Mouse (Mus musculus) MEL (cell line): ENCODE results near the gene Tradd. TPM values are rescaled to one million over a fixed set of nuclear protein-coding genes. Genes with fewer than 3 reads are reported as not detected.
A peak's percentile ranks its signal among the peaks of the same experiment; 100 is the strongest.

Source experiments
- DNase-seq: peaks from one replicate; pipeline ENCODE4 v3.0.0; 2011; ENCODE audit warnings: low read depth, low spot score
- H3K27ac ChIP-seq: 2 replicates; pipeline ENCODE4 v1.5.1; 2012; ENCODE audit warnings: low read depth, mild to moderate bottlenecking, control low read depth, low read length, moderate library complexity; ENCODE audit not compliant: control insufficient read depth
- H3K27me3 ChIP-seq, 2 experiments: fragments of 150-350 bp in 1 of 2; sonication (generic) in 1 of 2; 2 replicates each; pipeline ENCODE4 v1.6.1; 2012; ENCODE audit warnings: low read length in 2 of 2, mild to moderate bottlenecking in 2 of 2, improper control_type of control experiment in 1 of 2, moderate library complexity in 1 of 2; ENCODE audit not compliant: insufficient read depth in 2 of 2, control insufficient read depth in 1 of 2
- H3K36me3 ChIP-seq, 2 experiments: 2 replicates each; pipeline ENCODE4 v1.6.1; 2012 to 2014; ENCODE audit warnings: low read length in 2 of 2, improper control_type of control experiment in 1 of 2, inconsistent platforms in 1 of 2, mild to moderate bottlenecking in 1 of 2; ENCODE audit not compliant: insufficient read depth in 2 of 2, control insufficient read depth in 1 of 2
- H3K4me1 ChIP-seq, 2 experiments: fragments of 150-350 bp in 1 of 2; sonication (generic) in 1 of 2; 2 replicates each; pipeline ENCODE4 v1.6.1; 2012; ENCODE audit warnings: low read length in 2 of 2, improper control_type of control experiment in 1 of 2, mild to moderate bottlenecking in 1 of 2; ENCODE audit not compliant: insufficient read depth in 2 of 2, control insufficient read depth in 1 of 2
- H3K4me3 ChIP-seq, 2 experiments: fragments of 150-350 bp in 1 of 2; sonication (generic) in 1 of 2; 2 replicates each; pipeline ENCODE4 v1.5.1; 2012; ENCODE audit warnings: low read depth in 2 of 2, low read length in 2 of 2, mild to moderate bottlenecking in 2 of 2, moderate library complexity in 2 of 2, control low read depth in 1 of 2, improper control_type of control experiment in 1 of 2; ENCODE audit not compliant: control insufficient read depth in 1 of 2, insufficient read depth in 1 of 2
- H3K79me2 ChIP-seq: 2 replicates; pipeline ENCODE4 v1.6.1; 2012; ENCODE audit warnings: mild to moderate bottlenecking, low read length, moderate library complexity; ENCODE audit not compliant: control insufficient read depth, poor library complexity, insufficient read depth
- H3K9ac ChIP-seq: 2 replicates; pipeline ENCODE4 v1.6.1; 2012; ENCODE audit warnings: low read depth, mild to moderate bottlenecking, control low read depth, low read length, moderate library complexity; ENCODE audit not compliant: control insufficient read depth, poor library complexity, severe bottlenecking
- H3K9me3 ChIP-seq: fragments of 150-350 bp; sonication (generic); replicated peaks from 2 replicates; pipeline ENCODE4 v1.6.1; 2012; ENCODE audit warnings: mild to moderate bottlenecking, low read length, improper control_type of control experiment, moderate library complexity; ENCODE audit not compliant: insufficient read depth
- CHD1 ChIP-seq: IDR thresholded peaks from 2 replicates; pipeline ENCODE4 v1.6.1; 2012; ENCODE audit warnings: low read depth, mild to moderate bottlenecking, inconsistent platforms, low read length, improper control_type of control experiment
- CHD2 ChIP-seq: IDR thresholded peaks from 2 replicates; pipeline ENCODE4 v1.6.1; 2011; ENCODE audit warnings: low read length, improper control_type of control experiment
- CTCF ChIP-seq, 3 experiments: IDR thresholded peaks in 2 of 3; conservative IDR thresholded peaks in 1 of 3; 2 replicates each; pipeline ENCODE4 v1.5.1; 2011 to 2012; ENCODE audit warnings: low read length in 3 of 3, low read depth in 2 of 3, mild to moderate bottlenecking in 2 of 3, improper control_type of control experiment in 1 of 3, inconsistent platforms in 1 of 3, mixed read lengths in 1 of 3, moderate library complexity in 1 of 3; ENCODE audit not compliant: control insufficient read depth in 1 of 3, insufficient read depth in 1 of 3, poor library complexity in 1 of 3, severe bottlenecking in 1 of 3
- E2F4 ChIP-seq: IDR thresholded peaks from 2 replicates; pipeline ENCODE4 v1.6.1; 2011; ENCODE audit warnings: low read depth, low read length, improper control_type of control experiment, borderline replicate concordance
- GABPA ChIP-seq: IDR thresholded peaks from 2 replicates; pipeline ENCODE4 v1.6.1; 2012; ENCODE audit warnings: low read depth, mild to moderate bottlenecking, inconsistent platforms, low read length, improper control_type of control experiment, moderate library complexity
- MAFK ChIP-seq: IDR thresholded peaks from 2 replicates; pipeline ENCODE4 v1.6.1; 2011; ENCODE audit warnings: low read depth, mild to moderate bottlenecking, low read length, improper control_type of control experiment, borderline replicate concordance
- MAZ ChIP-seq: IDR thresholded peaks from 2 replicates; pipeline ENCODE4 v1.6.1; 2012; ENCODE audit warnings: low read depth, mild to moderate bottlenecking, inconsistent platforms, low read length, improper control_type of control experiment
- MYC ChIP-seq: IDR thresholded peaks from 2 replicates; pipeline ENCODE4 v1.6.1; 2011; ENCODE audit warnings: low read depth, mild to moderate bottlenecking, low read length, improper control_type of control experiment, moderate library complexity
- POLR2A ChIP-seq, 2 experiments: IDR thresholded peaks; 2 replicates each; pipeline ENCODE4 v1.6.1; 2011 to 2012; ENCODE audit warnings: low read length in 2 of 2, mild to moderate bottlenecking in 2 of 2, control low read depth in 1 of 2, improper control_type of control experiment in 1 of 2, low read depth in 1 of 2, moderate library complexity in 1 of 2; ENCODE audit not compliant: control insufficient read depth in 1 of 2, insufficient read depth in 1 of 2, poor library complexity in 1 of 2
- RCOR1 ChIP-seq: IDR thresholded peaks from 2 replicates; pipeline ENCODE4 v1.6.1; 2012; ENCODE audit warnings: low read depth, mild to moderate bottlenecking, inconsistent platforms, low read length, improper control_type of control experiment
- SIN3A ChIP-seq: IDR thresholded peaks from 2 replicates; pipeline ENCODE4 v1.6.1; 2012; ENCODE audit warnings: low read length, improper control_type of control experiment, inconsistent platforms
- TBP ChIP-seq: IDR thresholded peaks from 2 replicates; pipeline ENCODE4 v1.8.0; 2011; ENCODE audit warnings: low read depth, low read length, improper control_type of control experiment
- ZNF384 ChIP-seq: IDR thresholded peaks from 2 replicates; pipeline ENCODE4 v1.6.1; 2012; ENCODE audit warnings: low read depth, mild to moderate bottlenecking, inconsistent platforms, low read length, improper control_type of control experiment
- polyA plus RNA-seq, 2 experiments: library from polyadenylated mRNA; stranded (reverse) in 1 of 2; unstranded in 1 of 2; fragments of >175 nt in 1 of 2; fragments of >200 nt in 1 of 2; gene quantifications; 2 replicates each; pipeline versions ENCODE4 v1.2.1 to v1.2.4; 2012; ENCODE audit warnings: low replicate concordance in 2 of 2, low read depth in 1 of 2; ENCODE audit not compliant: insufficient read length in 2 of 2, insufficient read depth in 1 of 2, missing spikeins in 1 of 2
- total RNA-seq: library from RNA; depleted of rRNA; stranded (reverse); fragments of 300-350 nt; gene quantifications from 2 replicates; pipeline ENCODE4 v1.2.3, GENCODE M21; 2012

Tradd gene
- total and polyA plus RNA-seq, 3 experiments: 31.0 to 33.5 TPM; not detected in 1

DNA sequence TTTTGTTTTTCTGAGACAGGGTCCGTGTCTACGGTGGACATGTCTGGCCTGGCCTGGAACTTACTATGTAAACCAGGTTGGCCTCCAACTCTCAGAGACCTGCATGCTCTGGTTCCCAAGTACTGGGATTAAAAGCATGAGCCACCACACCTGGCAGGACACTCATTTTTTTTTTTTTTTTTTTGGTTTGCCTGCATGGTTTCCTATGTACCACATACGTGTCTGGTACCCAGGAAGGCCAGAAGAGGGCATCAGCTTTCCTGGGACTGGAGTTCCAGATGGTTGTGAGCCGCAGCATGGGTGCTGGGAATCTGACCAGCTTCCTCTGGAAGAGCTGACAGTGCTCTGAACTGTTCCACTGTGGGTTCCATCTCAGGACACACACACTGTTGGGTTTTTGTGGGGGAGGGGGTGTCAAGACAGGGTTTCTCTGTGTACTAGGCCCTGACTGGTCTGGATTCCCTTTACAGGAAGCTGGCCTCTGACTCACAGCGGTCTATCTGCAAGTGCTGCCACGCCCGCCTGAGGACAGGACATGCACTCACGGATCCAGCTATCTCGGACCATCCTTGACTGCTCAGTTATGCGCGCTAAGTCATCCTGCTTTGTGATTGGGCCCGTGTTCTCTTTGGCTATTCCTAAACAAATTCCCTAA, 3.0 kb downstream of the Tradd start (continued):
- TF ChIP-seq CHD1: no peak
- no peak for TF ChIP-seq CHD2
- no peak for TF ChIP-seq E2F4

DNA sequence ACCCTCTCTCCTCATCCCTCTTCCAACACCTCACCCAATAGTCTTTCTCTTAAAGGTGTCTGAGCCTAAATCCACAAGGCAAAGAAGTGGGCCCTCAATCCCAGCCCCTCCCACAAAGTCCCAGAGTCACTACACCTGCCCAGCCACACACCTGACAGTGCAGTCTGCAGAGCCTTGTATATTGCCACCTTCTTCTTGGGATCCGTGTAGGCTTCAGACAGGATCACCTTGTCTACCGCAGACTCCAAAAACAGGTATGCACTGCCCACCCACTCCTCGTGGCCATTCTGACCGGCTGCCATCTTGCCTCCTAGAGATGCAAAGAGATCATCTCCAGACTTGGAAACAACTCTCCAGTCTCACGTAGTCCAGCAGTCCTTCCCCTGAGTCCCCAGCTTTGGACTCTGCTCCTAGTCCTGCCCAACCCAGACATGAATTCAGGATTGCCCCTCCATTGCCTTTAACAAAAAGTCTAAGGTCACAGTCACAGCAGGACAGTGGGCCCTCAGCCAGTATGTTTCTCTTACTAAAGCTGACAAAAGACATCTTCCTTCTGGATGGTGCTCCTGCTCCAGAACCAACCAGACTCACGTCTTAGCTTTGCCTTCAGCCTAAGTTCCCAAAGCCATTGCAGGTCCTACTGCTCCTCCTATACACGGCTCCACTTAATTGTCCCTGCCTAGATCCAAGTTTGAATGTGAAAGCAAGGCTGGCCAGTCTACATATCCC, 3.9 kb downstream of the Tradd start:
- TF ChIP-seq MAZ: no peak
- TF ChIP-seq ZNF384: no peak
- TF ChIP-seq POLR2A (IDR thresholded peaks at IDR 0.05; ENCODE audit: control insufficient read depth in 1 of 2, insufficient read depth in 1 of 2, low read depth in 1 of 2, low read length in 2 of 2, poor library complexity in 1 of 2): no peak
- no peak for TF ChIP-seq MYC
- no peak for TF ChIP-seq TBP
- TF ChIP-seq CTCF (IDR thresholded peaks at IDR 0.05 in 2 of 3, conservative IDR thresholded peaks at IDR 0.05 in 1 of 3; ENCODE audit: control insufficient read depth in 1 of 3, insufficient read depth in 1 of 3, low read depth in 2 of 3, low read length in 3 of 3, poor library complexity in 1 of 3, severe bottlenecking in 1 of 3): no peak
- no peak for TF ChIP-seq RCOR1
- Histone ChIP-seq H3K79me2 (peaks cover 15% of the 10 kb centered on the region), H3K4me1 (peaks cover 0 to 26% of the 10 kb centered on the region in 2 experiments; a peak in 2 of 4 replicates), H3K36me3 (peaks cover 0 to 16% of the 10 kb centered on the region in 2 experiments; a peak in 2 of 4 replicates), H3K9me3 (no peaks in the 10 kb centered on the region), H3K27ac (no peak overlapping the region), H3K9ac (no peak overlapping the region), H3K27me3 (no peaks in the 10 kb centered on the region), H3K4me3 (no peak overlapping the region)
- no peak for DNase-seq

DNA sequence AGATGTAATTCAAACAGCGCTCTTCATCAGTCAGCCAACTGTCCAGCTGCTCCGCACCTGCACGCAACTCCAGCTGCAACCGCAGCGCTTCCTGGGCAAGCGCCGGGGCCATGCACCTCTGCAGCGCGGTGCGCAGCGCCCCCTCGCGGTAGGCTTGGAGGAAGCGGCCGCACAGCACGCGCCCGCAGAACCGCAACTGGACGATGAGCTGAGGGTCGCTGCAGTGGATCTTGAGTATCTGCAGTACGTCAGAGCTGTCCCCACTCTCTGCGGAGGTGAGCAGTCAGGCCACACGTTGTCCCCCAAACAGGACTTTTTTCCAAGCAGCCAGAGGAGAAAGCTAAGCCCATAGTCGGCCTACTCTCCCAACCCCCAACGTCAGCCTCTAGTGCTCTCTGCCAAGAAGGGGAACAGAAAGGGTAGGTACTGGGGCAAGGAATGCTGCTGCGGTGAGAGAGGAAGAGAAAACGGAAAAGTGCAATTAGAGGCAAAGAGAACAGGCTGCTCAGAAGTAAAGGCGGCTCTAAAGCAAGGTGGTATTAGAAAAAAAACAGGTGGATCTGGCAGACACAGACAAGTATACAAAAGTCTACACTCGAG, 4.6 kb downstream of the Tradd start:
- no peak for DNase-seq
- no peak overlapping the region for H3K9ac ChIP-seq
- 0 out of 6 replicates have a peak, but pooled peaks of 1 of the 3 experiments have one; percentile 8 for TF ChIP-seq CTCF (IDR thresholded peaks at IDR 0.05 in 2 of 3, conservative IDR thresholded peaks at IDR 0.05 in 1 of 3; ENCODE audit: control insufficient read depth in 1 of 3, insufficient read depth in 1 of 3, low read depth in 2 of 3, low read length in 3 of 3, poor library complexity in 1 of 3, severe bottlenecking in 1 of 3)
- no peak for TF ChIP-seq MAFK
- no peak for TF ChIP-seq GABPA
- no peak for TF ChIP-seq MAZ
- TF ChIP-seq SIN3A: no peak
- TF ChIP-seq, all 39 proteins: peak for 1
- H3K27ac ChIP-seq: no peak overlapping the region
- H3K4me1 ChIP-seq: peaks cover 0 to 23% of the 10 kb centered on the region in 2 experiments; a peak in 2 of 4 replicates
- H3K79me2 ChIP-seq: peaks cover 14% of the 10 kb centered on the region
- no peaks in the 10 kb centered on the region for H3K9me3 ChIP-seq
- H3K4me3 ChIP-seq: no peak overlapping the region
- peaks cover 0 to 18% of the 10 kb centered on the region in 2 experiments; a peak in 2 of 4 replicates for H3K36me3 ChIP-seq
- H3K27me3 ChIP-seq: no peaks in the 10 kb centered on the region
